Mouse (Mus musculus) ES-Bruce4 (cell line): ENCODE measurements around the gene Cdkn2a.

Experiments used
- CTCF ChIP-seq: IDR thresholded peaks from one replicate; pipeline ENCODE4 v1.8.1; 2011; ENCODE audit warnings: low read depth, low read length
- EP300 ChIP-seq: IDR thresholded peaks from 2 replicates; pipeline ENCODE4 v1.6.1; 2011; ENCODE audit warnings: low read depth, low read length; ENCODE audit not compliant: insufficient read depth
- POLR2A ChIP-seq: IDR thresholded peaks from one replicate; pipeline ENCODE4 v1.8.1; 2011; ENCODE audit warnings: low read length; ENCODE audit not compliant: insufficient read depth

DNA sequence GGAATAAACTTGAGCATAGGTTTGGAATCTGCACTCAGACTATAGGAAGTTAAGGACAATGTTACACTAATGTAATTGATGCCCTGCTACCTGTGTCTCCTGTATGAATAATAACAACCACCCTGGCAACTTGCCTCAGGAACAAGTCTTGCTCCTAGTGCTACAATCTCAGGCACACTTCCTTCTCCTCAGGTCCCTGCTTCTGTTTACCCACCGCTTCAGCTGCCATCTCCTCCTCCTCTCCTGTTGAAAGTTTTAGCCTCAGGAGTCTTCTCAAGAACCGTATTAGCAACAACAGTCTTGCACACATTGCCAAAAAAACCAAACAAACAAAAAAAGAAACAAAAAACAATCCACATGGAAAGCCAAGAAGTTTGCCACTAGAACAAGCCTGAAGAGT lies 14.8 kb downstream of the Cdkn2a start:
- TF ChIP-seq CTCF (no peak), EP300 (no peak), POLR2A (no peak)
